Mouse (Mus musculus) liver, postnatal 0 days (tissue): ENCODE measurements around the gene Elmo3.

Source experiments
- CTCF ChIP-seq: sonication (generic); IDR thresholded peaks from 2 replicates; pipeline ENCODE4 v1.5.1; 2016; ENCODE audit warnings: antibody characterized with exemption, low read depth
- EP300 ChIP-seq: IDR thresholded peaks from 2 replicates; pipeline ENCODE4 v1.6.1; 2016; ENCODE audit warnings: antibody characterized with exemption, low read depth, mild to moderate bottlenecking

DNA sequence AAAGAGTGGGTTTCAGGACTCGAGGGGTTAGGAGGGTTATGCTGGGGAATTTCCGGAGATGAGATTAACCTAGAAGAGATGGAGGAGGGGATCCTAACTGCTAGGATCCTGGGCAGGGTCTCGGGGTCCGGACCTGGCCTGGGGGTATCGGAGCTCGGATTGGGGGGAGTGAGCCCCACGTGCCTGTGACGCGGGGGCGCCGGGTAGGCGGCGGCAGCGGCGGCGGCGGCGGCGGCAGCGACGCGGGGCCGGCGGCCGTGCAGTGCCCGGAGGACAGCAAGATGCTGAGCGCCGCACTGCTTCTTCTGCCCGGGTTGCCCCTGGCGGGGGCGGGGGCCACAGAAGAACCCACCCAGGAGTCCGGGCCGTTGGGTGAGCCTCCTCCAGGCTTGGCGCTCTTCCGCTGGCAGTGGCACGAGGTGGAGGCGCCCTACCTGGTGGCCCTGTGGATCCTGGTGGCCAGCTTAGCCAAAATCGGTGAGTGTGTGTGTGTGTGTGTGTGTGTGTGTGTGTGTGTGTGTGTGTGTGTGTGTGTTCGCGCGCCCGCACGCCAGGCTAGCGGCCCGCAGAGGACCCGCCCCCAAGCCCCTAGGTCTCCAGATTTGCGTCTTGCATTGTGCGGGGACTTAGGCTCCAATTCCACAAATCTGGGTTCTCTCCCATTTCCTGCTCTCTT lies 43.8 kb downstream of the Elmo3 start:
- TF ChIP-seq CTCF = no peak
- no peak for TF ChIP-seq EP300
